Mouse (Mus musculus) intestine, postnatal 0 days (tissue): ENCODE measurements at regions not wholly inside any gene's neighbourhood (a gene's known extent, or its start where the extent isn't known, plus 50 kb on each side); places are given as distances from the start of the nearest gene placed in this dataset.
A peak's percentile ranks its signal among the peaks of the same experiment; 100 is the strongest.

Experiments
- ATAC-seq: fragments of 200-750 bp; cut with Nextera tagmentation; 2 replicates; pipeline ENCODE4 v1.8.0; 2017; ENCODE audit warnings: mild to moderate bottlenecking, moderate TSS enrichment, moderate library complexity
- H3K27ac ChIP-seq: fragments of 300-500 bp; sonication (generic); 2 replicates; pipeline ENCODE4 v1.5.1; 2014; ENCODE audit warnings: mild to moderate bottlenecking, low read depth, low read length, moderate library complexity
- H3K27me3 ChIP-seq: fragments of 300-500 bp; sonication (generic); replicated peaks from 2 replicates; pipeline ENCODE4 v1.6.1; 2014; ENCODE audit warnings: low read length, mixed read lengths; ENCODE audit not compliant: control insufficient read depth, insufficient read depth
- H3K36me3 ChIP-seq: fragments of 300-500 bp; sonication (generic); 2 replicates; pipeline ENCODE4 v1.6.1; 2014; ENCODE audit warnings: mild to moderate bottlenecking, moderate library complexity; ENCODE audit not compliant: control insufficient read depth, insufficient read depth
- H3K4me1 ChIP-seq: fragments of 300-500 bp; sonication (generic); replicated peaks from 2 replicates; pipeline ENCODE4 v1.6.1; 2014; ENCODE audit warnings: antibody characterized with exemption, low read length, mixed read lengths; ENCODE audit not compliant: control insufficient read depth, insufficient read depth
- H3K4me2 ChIP-seq: fragments of 300-500 bp; sonication (generic); replicated peaks from 2 replicates; pipeline ENCODE4 v1.6.1; 2014; ENCODE audit warnings: low read depth, mild to moderate bottlenecking, moderate library complexity
- H3K4me3 ChIP-seq: fragments of 300-500 bp; sonication (generic); 2 replicates; pipeline ENCODE4 v1.5.1; 2014; ENCODE audit warnings: low read depth, low read length
- H3K9ac ChIP-seq: fragments of 300-500 bp; sonication (generic); 2 replicates; pipeline ENCODE4 v1.6.1; 2014; ENCODE audit warnings: mild to moderate bottlenecking, low read depth, low read length
- H3K9me3 ChIP-seq: fragments of 300-500 bp; sonication (generic); 2 replicates; pipeline ENCODE4 v1.6.1; 2016; ENCODE audit warnings: mixed run types; ENCODE audit not compliant: control insufficient read depth
- CTCF ChIP-seq: sonication (generic); IDR thresholded peaks from 2 replicates; pipeline ENCODE4 v1.5.1; 2016; ENCODE audit warnings: low read depth, mild to moderate bottlenecking, control low read depth, antibody characterized with exemption, moderate library complexity
- WGBS: fragments of 180-500 bp; shearing (Covaris S2); extraction: QIAGEN DNeasy Blood & Tissue Kit; methylation state at CpG from one replicate; pipeline ENCODE4 v1.1.7; 2014; 5-methylcytosine and 5-hydroxymethylcytosine counted together

- no peaks in the 10 kb centered on the region for H3K36me3 ChIP-seq
- 72% methylated on average over 3 of the region's 3 CpGs for WGBS
- no peak overlapping the region for H3K4me2 ChIP-seq
- no peak overlapping the region for H3K27ac ChIP-seq
- TF ChIP-seq CTCF: no peak
- H3K4me3 ChIP-seq: no peak overlapping the region
- ATAC-seq: no peak
- no peaks in the 10 kb centered on the region for H3K27me3 ChIP-seq
- no peaks in the 10 kb centered on the region for H3K9me3 ChIP-seq
- no peaks in the 10 kb centered on the region for H3K4me1 ChIP-seq
- no peak overlapping the region for H3K9ac ChIP-seq
Observed at GRCm38 (mm10) chr17:3892826-3893225, 196.8 kb upstream of the Nox3 start.

GRCm38 (mm10) chr17:3883146-3883545, 187.1 kb upstream of the Nox3 start:
- Histone ChIP-seq H3K4me2 (no peak overlapping the region), H3K27ac (no peak overlapping the region), H3K4me3 (no peak overlapping the region), H3K27me3 (no peaks in the 10 kb centered on the region), H3K4me1 (no peaks in the 10 kb centered on the region), H3K9ac (no peak overlapping the region), H3K36me3 (no peaks in the 10 kb centered on the region), H3K9me3 (no peaks in the 10 kb centered on the region)
- no peak for TF ChIP-seq CTCF
- 67% methylated on average over 1 of the region's 1 CpGs for WGBS
- ATAC-seq: no peak

GRCm38 (mm10) chr17:3879075-3879474, 183.0 kb upstream of the Nox3 start:
- Histone ChIP-seq H3K4me1 (no peaks in the 10 kb centered on the region), H3K9me3 (no peaks in the 10 kb centered on the region), H3K36me3 (no peaks in the 10 kb centered on the region), H3K27ac (no peak overlapping the region), H3K4me2 (no peak overlapping the region), H3K4me3 (no peak overlapping the region), H3K27me3 (no peaks in the 10 kb centered on the region), H3K9ac (no peak overlapping the region)
- WGBS: 70% methylated on average over 3 of the region's 3 CpGs
- no peak for ATAC-seq
- TF ChIP-seq CTCF: no peak

GRCm38 (mm10) chr17:3869459-3870194, 173.6 kb upstream of the Nox3 start:
- H3K4me3 ChIP-seq: no peak overlapping the region
- no peak for ATAC-seq
- no peak overlapping the region for H3K4me2 ChIP-seq
- H3K27me3 ChIP-seq: no peaks in the 10 kb centered on the region
- no peak overlapping the region for H3K9ac ChIP-seq
- TF ChIP-seq CTCF: no peak
- no peaks in the 10 kb centered on the region for H3K9me3 ChIP-seq
- H3K4me1 ChIP-seq: no peaks in the 10 kb centered on the region
- WGBS: 69% methylated on average over 4 of the region's 4 CpGs
- no peak overlapping the region for H3K27ac ChIP-seq
- H3K36me3 ChIP-seq: no peaks in the 10 kb centered on the region

DNA sequence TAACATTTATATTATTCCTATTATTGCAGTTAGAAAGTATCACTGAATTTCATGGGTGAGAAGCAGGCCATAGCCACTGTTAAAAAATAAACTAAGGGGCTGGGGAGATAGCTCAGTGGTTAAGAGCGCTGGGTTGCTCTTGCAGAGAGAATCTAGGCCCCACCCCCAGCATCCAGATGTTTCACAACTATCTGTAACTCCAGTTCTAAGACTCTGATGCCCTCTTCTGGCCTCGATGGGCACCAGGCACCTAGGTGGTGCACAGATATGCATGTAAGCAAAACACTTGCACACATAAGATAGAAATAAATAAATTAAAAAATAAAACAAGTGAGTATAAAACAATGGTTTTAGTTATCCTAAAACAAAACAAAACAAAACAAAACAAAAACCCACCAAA, 166.3 kb upstream of the Nox3 start:
- no peaks in the 10 kb centered on the region for H3K36me3 ChIP-seq
- H3K4me3 ChIP-seq: no peak overlapping the region
- H3K27me3 ChIP-seq: no peaks in the 10 kb centered on the region
- TF ChIP-seq CTCF: peak; percentile 39
- H3K9ac ChIP-seq: no peak overlapping the region
- H3K4me2 ChIP-seq: no peak overlapping the region
- WGBS: 25% methylated on average over 2 of the region's 2 CpGs
- no peaks in the 10 kb centered on the region for H3K4me1 ChIP-seq
- no peak for ATAC-seq
- no peak overlapping the region for H3K27ac ChIP-seq
- no peaks in the 10 kb centered on the region for H3K9me3 ChIP-seq

GRCm38 (mm10) chr17:3836386-3836785, 140.3 kb upstream of the Nox3 start:
- H3K9ac ChIP-seq: no peak overlapping the region
- ATAC-seq: no peak
- TF ChIP-seq CTCF: no peak
- no peaks in the 10 kb centered on the region for H3K36me3 ChIP-seq
- no peak overlapping the region for H3K4me3 ChIP-seq
- no peak overlapping the region for H3K4me2 ChIP-seq
- H3K27me3 ChIP-seq: no peaks in the 10 kb centered on the region
- 71% methylated on average over 4 of the region's 4 CpGs for WGBS
- H3K4me1 ChIP-seq: no peaks in the 10 kb centered on the region
- no peak overlapping the region for H3K27ac ChIP-seq
- H3K9me3 ChIP-seq: no peaks in the 10 kb centered on the region

GRCm38 (mm10) chr17:3811187-3811586, 115.1 kb upstream of the Nox3 start:
- no peak overlapping the region for H3K27ac ChIP-seq
- WGBS: 68% methylated on average over 2 of the region's 2 CpGs
- no peak for TF ChIP-seq CTCF

More at GRCm38 (mm10) chr17:3811187-3811586, 115.1 kb upstream of the Nox3 start:
- H3K9ac ChIP-seq: no peak overlapping the region
- no peak overlapping the region for H3K4me2 ChIP-seq
- no peaks in the 10 kb centered on the region for H3K27me3 ChIP-seq
- no peaks in the 10 kb centered on the region for H3K36me3 ChIP-seq
- H3K4me3 ChIP-seq: no peak overlapping the region
- ATAC-seq: no peak
- no peaks in the 10 kb centered on the region for H3K4me1 ChIP-seq
- no peaks in the 10 kb centered on the region for H3K9me3 ChIP-seq
